Mouse (Mus musculus): ENCODE results near the gene Gm17349. TPM values are rescaled to one million over a fixed set of nuclear protein-coding genes. Genes with fewer than 3 reads are reported as not detected.
A peak's percentile ranks its signal among the peaks of the same experiment; 100 is the strongest.

Gene Gm17349
- polyA plus RNA-seq, 1 experiment: 3.0 TPM

GRCm38 (mm10) chr15:99699715-99700114, 5.6 kb downstream of the Gm17349 start:
- H3K27ac ChIP-seq (ENCODE audit: insufficient read depth, low read depth, low read length): peak overlapping the region; percentile 53
- peak overlapping the region; percentile 5; the same call in 1 of the 2 replicates for H3K4me3 ChIP-seq (ENCODE audit: low read depth, low read length)
- H3K36me3 ChIP-seq (ENCODE audit: control insufficient read depth, insufficient read depth, low read length): no peaks in the 10 kb centered on the region
- TF ChIP-seq CTCF (IDR thresholded peaks at IDR 0.05; ENCODE audit: extremely low read depth, insufficient read length, insufficient replicate concordance, low read depth, low read length): no peak
- no peak for TF ChIP-seq POLR2A (IDR thresholded peaks at IDR 0.05; ENCODE audit: low read depth, low read length)
- no peaks in the 10 kb centered on the region for H3K27me3 ChIP-seq (ENCODE audit: control insufficient read depth, insufficient read depth, low read length)
- WGBS: 71% methylated on average over 10 of the region's 10 CpGs
- peaks cover 30% of the 10 kb centered on the region for H3K4me1 ChIP-seq (ENCODE audit: control insufficient read depth, insufficient read depth, insufficient read length, low read length)

GRCm38 (mm10) chr15:99698533-99699085, 6.7 kb downstream of the Gm17349 start:
- Histone ChIP-seq H3K36me3 (ENCODE audit: control insufficient read depth, insufficient read depth, low read length) (no peaks in the 10 kb centered on the region), H3K4me1 (ENCODE audit: control insufficient read depth, insufficient read depth, insufficient read length, low read length) (peaks cover 26% of the 10 kb centered on the region), H3K27ac (ENCODE audit: insufficient read depth, low read depth, low read length) (no peak overlapping the region), H3K27me3 (ENCODE audit: control insufficient read depth, insufficient read depth, low read length) (no peaks in the 10 kb centered on the region), H3K4me3 (ENCODE audit: low read depth, low read length) (peak overlapping the region; percentile 5; the same call in 1 of the 2 replicates)
- WGBS: 43% methylated on average over 20 of the region's 20 CpGs
- TF ChIP-seq POLR2A (IDR thresholded peaks at IDR 0.05; ENCODE audit: low read depth, low read length): no peak
- no peak for TF ChIP-seq CTCF (IDR thresholded peaks at IDR 0.05; ENCODE audit: extremely low read depth, insufficient read length, insufficient replicate concordance, low read depth, low read length)

GRCm38 (mm10) chr15:99697309-99697708, 8.0 kb downstream of the Gm17349 start:
- TF ChIP-seq CTCF (IDR thresholded peaks at IDR 0.05; ENCODE audit: extremely low read depth, insufficient read length, insufficient replicate concordance, low read depth, low read length): no peak
- TF ChIP-seq POLR2A (IDR thresholded peaks at IDR 0.05; ENCODE audit: low read depth, low read length): no peak
- no peaks in the 10 kb centered on the region for H3K36me3 ChIP-seq (ENCODE audit: control insufficient read depth, insufficient read depth, low read length)
- H3K4me1 ChIP-seq (ENCODE audit: control insufficient read depth, insufficient read depth, insufficient read length, low read length): peaks cover 19% of the 10 kb centered on the region
- H3K27ac ChIP-seq (ENCODE audit: insufficient read depth, low read depth, low read length): no peak overlapping the region
- H3K4me3 ChIP-seq (ENCODE audit: low read depth, low read length): no peak overlapping the region
- WGBS: 35% methylated on average over 2 of the region's 2 CpGs
- no peaks in the 10 kb centered on the region for H3K27me3 ChIP-seq (ENCODE audit: control insufficient read depth, insufficient read depth, low read length)

- TF ChIP-seq POLR2A (IDR thresholded peaks at IDR 0.05; ENCODE audit: low read depth, low read length): no peak
- no peak for TF ChIP-seq CTCF (IDR thresholded peaks at IDR 0.05; ENCODE audit: extremely low read depth, insufficient read length, insufficient replicate concordance, low read depth, low read length)
- H3K4me3 ChIP-seq (ENCODE audit: low read depth, low read length): no peak overlapping the region
- no peaks in the 10 kb centered on the region for H3K27me3 ChIP-seq (ENCODE audit: control insufficient read depth, insufficient read depth, low read length)
- no peak overlapping the region for H3K27ac ChIP-seq (ENCODE audit: insufficient read depth, low read depth, low read length)
- no peaks in the 10 kb centered on the region; the same call in 1 of the 2 replicates for H3K4me1 ChIP-seq (ENCODE audit: control insufficient read depth, insufficient read depth, insufficient read length, low read length)
- WGBS: 49% methylated on average over 9 of the region's 9 CpGs
- no peaks in the 10 kb centered on the region for H3K36me3 ChIP-seq (ENCODE audit: control insufficient read depth, insufficient read depth, low read length)
Measured at GRCm38 (mm10) chr15:99691976-99692375, 13.3 kb downstream of the Gm17349 start.

GRCm38 (mm10) chr15:99690924-99691323, 14.4 kb downstream of the Gm17349 start:
- Histone ChIP-seq H3K4me3 (ENCODE audit: low read depth, low read length) (no peak overlapping the region), H3K4me1 (ENCODE audit: control insufficient read depth, insufficient read depth, insufficient read length, low read length) (no peaks in the 10 kb centered on the region; the same call in 1 of the 2 replicates), H3K27ac (ENCODE audit: insufficient read depth, low read depth, low read length) (no peak overlapping the region), H3K27me3 (ENCODE audit: control insufficient read depth, insufficient read depth, low read length) (no peaks in the 10 kb centered on the region), H3K36me3 (ENCODE audit: control insufficient read depth, insufficient read depth, low read length) (no peaks in the 10 kb centered on the region)
- TF ChIP-seq CTCF (IDR thresholded peaks at IDR 0.05; ENCODE audit: extremely low read depth, insufficient read length, insufficient replicate concordance, low read depth, low read length) (no peak), POLR2A (IDR thresholded peaks at IDR 0.05; ENCODE audit: low read depth, low read length) (no peak)
- WGBS: 48% methylated on average over 4 of the region's 4 CpGs

- no peak for TF ChIP-seq POLR2A (IDR thresholded peaks at IDR 0.05; ENCODE audit: low read depth, low read length)
- peak; percentile 90; the same call in 1 of the 2 replicates for TF ChIP-seq CTCF (IDR thresholded peaks at IDR 0.05; ENCODE audit: extremely low read depth, insufficient read length, insufficient replicate concordance, low read depth, low read length)
- Histone ChIP-seq H3K36me3 (ENCODE audit: control insufficient read depth, insufficient read depth, low read length) (no peaks in the 10 kb centered on the region), H3K27ac (ENCODE audit: insufficient read depth, low read depth, low read length) (no peak overlapping the region), H3K4me1 (ENCODE audit: control insufficient read depth, insufficient read depth, insufficient read length, low read length) (no peaks in the 10 kb centered on the region), H3K27me3 (ENCODE audit: control insufficient read depth, insufficient read depth, low read length) (no peaks in the 10 kb centered on the region), H3K4me3 (ENCODE audit: low read depth, low read length) (no peak overlapping the region)
- 3% methylated on average over 4 of the region's 4 CpGs for WGBS
Measured at GRCm38 (mm10) chr15:99688712-99689111, 16.6 kb downstream of the Gm17349 start.

GRCm38 (mm10) chr15:99684156-99684555, 21.1 kb downstream of the Gm17349 start:
- Histone ChIP-seq H3K4me1 (ENCODE audit: control insufficient read depth, insufficient read depth, insufficient read length, low read length) (no peaks in the 10 kb centered on the region), H3K27me3 (ENCODE audit: control insufficient read depth, insufficient read depth, low read length) (0 out of 2 replicates have a peak, but pooled peaks cover 3% of the 10 kb centered on the region), H3K27ac (ENCODE audit: insufficient read depth, low read depth, low read length) (no peak overlapping the region), H3K4me3 (ENCODE audit: low read depth, low read length) (no peak overlapping the region), H3K36me3 (ENCODE audit: control insufficient read depth, insufficient read depth, low read length) (no peaks in the 10 kb centered on the region)
- 88% methylated on average over 5 of the region's 5 CpGs for WGBS
- TF ChIP-seq POLR2A (IDR thresholded peaks at IDR 0.05; ENCODE audit: low read depth, low read length) (no peak), CTCF (IDR thresholded peaks at IDR 0.05; ENCODE audit: extremely low read depth, insufficient read length, insufficient replicate concordance, low read depth, low read length) (no peak)

All from small intestine, adult 2 months (tissue).